Mouse (Mus musculus) lung, embryonic 14.5 days (tissue): ENCODE data around the gene Iqck. TPM values are rescaled to one million over a fixed set of nuclear protein-coding genes. Genes with fewer than 3 reads are reported as not detected.

Experiments
- ATAC-seq: fragments of 200-750 bp; cut with Nextera tagmentation; 2 replicates; pipeline ENCODE4 v1.8.0; 2017; ENCODE audit warnings: mild to moderate bottlenecking, moderate TSS enrichment, moderate library complexity; ENCODE audit not compliant: insufficient read depth
- DNase-seq: peaks from one replicate; pipeline ENCODE4 v3.0.0-alpha.2; 2015
- H3K27ac ChIP-seq: fragments of 300-500 bp; sonication (generic); 2 replicates; pipeline ENCODE4 v1.5.1; 2014; ENCODE audit warnings: low read depth, mild to moderate bottlenecking, moderate library complexity
- H3K27me3 ChIP-seq: fragments of 300-500 bp; sonication (generic); 2 replicates; pipeline ENCODE4 v1.6.1; 2014; ENCODE audit warnings: low read length, control low read depth; ENCODE audit not compliant: insufficient read depth
- H3K36me3 ChIP-seq: fragments of 300-500 bp; sonication (generic); 2 replicates; pipeline ENCODE4 v1.6.1; 2014; ENCODE audit warnings: control low read depth; ENCODE audit not compliant: insufficient read depth
- H3K4me1 ChIP-seq: fragments of 300-500 bp; sonication (generic); 2 replicates; pipeline ENCODE4 v1.6.1; 2014; ENCODE audit warnings: antibody characterized with exemption, control low read depth; ENCODE audit not compliant: insufficient read depth
- H3K4me2 ChIP-seq: fragments of 300-500 bp; sonication (generic); 2 replicates; pipeline ENCODE4 v1.6.1; 2014; ENCODE audit warnings: mild to moderate bottlenecking
- H3K4me3 ChIP-seq: fragments of 300-500 bp; sonication (generic); 2 replicates; pipeline ENCODE4 v1.5.1; 2014; ENCODE audit warnings: low read depth, low read length
- H3K9ac ChIP-seq: fragments of 300-500 bp; sonication (generic); 2 replicates; pipeline ENCODE4 v1.6.1; 2014
- H3K9me3 ChIP-seq: fragments of 300-500 bp; sonication (generic); 2 replicates; pipeline ENCODE4 v1.6.1; 2016; ENCODE audit warnings: low read depth, low read length, control low read depth
- CTCF ChIP-seq: IDR thresholded peaks from 2 replicates; pipeline ENCODE4 v1.5.1; 2016; ENCODE audit warnings: antibody characterized with exemption, low read depth
- WGBS: fragments of 180-500 bp; shearing (Covaris S2); extraction: QIAGEN DNeasy Blood & Tissue Kit; methylation state at CpG from one replicate; pipeline ENCODE4 v1.1.7; 2014; 5-methylcytosine and 5-hydroxymethylcytosine counted together
- polyA plus RNA-seq: library from polyadenylated mRNA; unstranded; fragments of >200 nt; fragmentation: Nextera tagmentation; extraction: Ambion mirVana; gene quantifications from 2 replicates; pipeline ENCODE4 v1.2.1, GENCODE M21; 2014

Gene Iqck
- polyA plus RNA-seq, 1 experiment from 2014 or later: 3.2 TPM

DNA sequence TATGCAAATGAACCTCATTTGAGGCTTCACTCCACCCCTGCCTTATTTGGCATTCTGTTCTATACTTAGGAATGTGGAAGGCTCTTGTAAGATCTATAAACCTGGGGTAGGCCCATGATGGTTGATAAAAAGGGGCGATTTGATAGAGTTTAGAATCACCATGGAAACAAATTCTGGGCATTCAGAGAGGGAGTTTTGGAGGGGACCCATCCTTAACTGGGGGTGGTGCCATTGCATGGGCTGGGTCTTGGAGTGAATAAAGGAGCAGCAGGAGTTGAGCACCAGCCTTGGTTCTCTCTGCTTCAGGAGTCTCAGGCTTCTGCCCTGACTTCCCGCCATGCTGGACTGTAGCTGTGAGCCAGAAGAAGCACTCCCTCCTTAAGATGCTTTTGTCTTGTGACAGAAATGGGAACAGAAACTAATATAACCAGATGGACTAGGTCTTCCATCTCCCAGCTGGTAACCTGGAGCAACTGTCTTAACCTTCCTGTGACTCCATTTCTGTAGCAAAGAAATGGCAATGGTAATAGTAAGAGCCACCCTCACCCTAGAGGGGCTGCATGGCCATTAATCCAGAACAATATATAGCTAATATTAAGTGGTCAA is 93.2 kb downstream of the Iqck start:
- TF ChIP-seq CTCF: no peak
- no peaks in the 10 kb centered on the region for H3K4me1 ChIP-seq
- H3K9ac ChIP-seq: no peak overlapping the region
- no peak overlapping the region for H3K27ac ChIP-seq
- WGBS: 66% methylated on average over 2 of the region's 2 CpGs
- DNase-seq (no peak), ATAC-seq (no peak)
- no peaks in the 10 kb centered on the region for H3K9me3 ChIP-seq
- H3K4me2 ChIP-seq: no peak overlapping the region
- H3K27me3 ChIP-seq: no peaks in the 10 kb centered on the region
- H3K36me3 ChIP-seq: no peaks in the 10 kb centered on the region
- no peak overlapping the region for H3K4me3 ChIP-seq

- ATAC-seq (no peak), DNase-seq (peak; percentile 50)
- no peaks in the 10 kb centered on the region for H3K4me1 ChIP-seq
- WGBS: 51% methylated on average over 7 of the region's 7 CpGs
- TF ChIP-seq CTCF: no peak
- no peaks in the 10 kb centered on the region for H3K27me3 ChIP-seq
- H3K4me3 ChIP-seq: no peak overlapping the region
- H3K36me3 ChIP-seq: no peaks in the 10 kb centered on the region
- no peak overlapping the region for H3K27ac ChIP-seq
- H3K9me3 ChIP-seq: no peaks in the 10 kb centered on the region
- H3K4me2 ChIP-seq: no peak overlapping the region
- H3K9ac ChIP-seq: no peak overlapping the region
Measured at GRCm38 (mm10) chr7:118949749-118950148, 94.2 kb downstream of the Iqck start.

- Histone ChIP-seq H3K4me2 (no peak overlapping the region), H3K9ac (no peak overlapping the region), H3K4me3 (no peak overlapping the region), H3K4me1 (peaks cover 3% of the 10 kb centered on the region; the same call in 1 of the 2 replicates), H3K9me3 (no peaks in the 10 kb centered on the region), H3K27ac (no peak overlapping the region), H3K36me3 (no peaks in the 10 kb centered on the region), H3K27me3 (no peaks in the 10 kb centered on the region)
- TF ChIP-seq CTCF: no peak
- 61% methylated on average over 11 of the region's 11 CpGs for WGBS
- DNase-seq: no peak
- ATAC-seq: no peak
Measured at GRCm38 (mm10) chr7:118953626-118954282, 98.2 kb downstream of the Iqck start.

DNA sequence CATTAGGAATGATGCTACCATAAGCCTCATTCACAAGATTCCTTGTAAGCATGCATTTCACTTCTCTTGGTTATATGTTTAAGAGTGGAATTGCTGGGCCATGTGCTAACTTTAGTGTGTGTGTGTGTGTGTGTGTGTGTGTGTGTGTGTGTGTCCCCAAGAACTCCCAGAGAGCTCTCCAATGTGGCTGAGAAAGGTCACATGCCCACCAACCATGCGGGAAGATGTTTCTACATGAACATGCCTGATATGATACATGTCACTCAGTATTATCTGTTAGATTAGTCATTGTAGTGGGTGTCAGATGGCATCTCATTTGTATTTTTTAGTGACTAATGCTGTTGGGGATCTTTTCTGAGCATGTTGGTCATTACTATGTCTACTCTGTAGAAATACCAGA is 99.4 kb downstream of the Iqck start:
- Histone ChIP-seq H3K27ac (no peak overlapping the region), H3K4me3 (no peak overlapping the region), H3K9me3 (no peaks in the 10 kb centered on the region), H3K4me2 (no peak overlapping the region), H3K27me3 (no peaks in the 10 kb centered on the region), H3K36me3 (no peaks in the 10 kb centered on the region), H3K9ac (no peak overlapping the region), H3K4me1 (peaks cover 3% of the 10 kb centered on the region; the same call in 1 of the 2 replicates)
- DNase-seq (no peak), ATAC-seq (no peak)
- no peak for TF ChIP-seq CTCF
- WGBS: 71% methylated on average over 1 of the region's 1 CpGs

DNA sequence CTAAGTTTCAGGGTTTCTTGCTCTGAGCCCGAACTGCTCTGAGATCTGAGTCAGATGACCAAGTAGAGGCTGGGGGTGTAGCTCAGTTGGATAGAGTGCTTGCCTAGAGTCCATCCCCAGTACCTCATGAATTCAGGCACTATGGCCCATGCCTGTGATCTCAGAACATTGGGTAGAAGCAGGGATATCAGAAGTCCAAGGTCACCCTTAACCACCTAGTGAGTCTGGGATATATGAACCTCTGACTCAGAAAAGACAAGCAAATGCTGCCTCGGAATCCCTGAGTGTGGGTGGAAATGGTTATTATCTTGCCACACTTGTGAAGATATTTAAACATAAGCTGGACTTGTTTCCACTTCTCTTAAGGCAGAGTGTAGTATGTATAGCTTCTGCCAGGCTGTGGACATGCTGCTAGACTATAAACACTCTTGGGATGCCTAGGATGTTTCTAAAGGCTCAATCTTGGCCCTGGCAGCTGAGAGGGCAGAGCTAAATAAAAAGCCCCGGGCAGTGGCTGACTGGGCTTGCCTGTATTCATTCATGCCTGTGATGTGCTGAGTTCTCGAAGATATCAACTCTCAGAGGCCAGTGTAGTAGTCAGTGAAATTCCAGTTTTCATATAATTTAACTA is 101.2 kb downstream of the Iqck start:
- ATAC-seq: no peak
- TF ChIP-seq CTCF: no peak
- H3K4me3 ChIP-seq: no peak overlapping the region
- 62% methylated on average over 4 of the region's 4 CpGs for WGBS
- peaks cover 3% of the 10 kb centered on the region; the same call in 1 of the 2 replicates for H3K4me1 ChIP-seq
- no peak for DNase-seq
- no peaks in the 10 kb centered on the region for H3K9me3 ChIP-seq
- no peak overlapping the region for H3K27ac ChIP-seq
- no peak overlapping the region for H3K9ac ChIP-seq
- H3K36me3 ChIP-seq: no peaks in the 10 kb centered on the region
- H3K4me2 ChIP-seq: no peak overlapping the region
- H3K27me3 ChIP-seq: no peaks in the 10 kb centered on the region

DNA sequence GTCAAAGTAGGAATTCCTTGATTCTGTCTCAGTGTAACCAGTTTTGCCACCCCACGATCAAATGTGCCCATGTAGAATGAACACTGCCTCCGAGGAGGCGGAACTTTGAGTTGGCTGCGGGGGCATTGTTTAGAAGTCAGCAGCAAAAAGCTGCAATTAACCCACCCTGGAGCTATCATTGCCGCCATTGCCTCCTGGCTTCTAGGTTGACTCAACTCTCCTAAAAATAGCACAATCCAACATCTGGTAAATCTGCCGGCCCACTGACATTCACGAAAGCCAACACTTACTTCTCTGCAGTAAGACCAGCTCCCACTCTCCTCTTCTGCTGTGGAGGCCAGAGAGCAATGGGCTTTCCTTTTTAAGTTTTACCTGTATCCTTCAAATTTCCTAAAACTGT is 103.7 kb downstream of the Iqck start:
- TF ChIP-seq CTCF: no peak
- no peak overlapping the region for H3K4me2 ChIP-seq
- H3K27me3 ChIP-seq: no peaks in the 10 kb centered on the region
- 63% methylated on average over 7 of the region's 7 CpGs for WGBS
- H3K9me3 ChIP-seq: no peaks in the 10 kb centered on the region
- no peaks in the 10 kb centered on the region for H3K36me3 ChIP-seq
- no peak overlapping the region for H3K4me3 ChIP-seq
- DNase-seq: no peak
- peaks cover 3% of the 10 kb centered on the region; the same call in 1 of the 2 replicates for H3K4me1 ChIP-seq
- no peak overlapping the region; the same call in 1 of the 2 replicates for H3K27ac ChIP-seq
- no peak for ATAC-seq
- no peak overlapping the region for H3K9ac ChIP-seq

GRCm38 (mm10) chr7:118964777-118965176 is 109.2 kb downstream of the Iqck start:
- TF ChIP-seq CTCF: no peak
- Histone ChIP-seq H3K9me3 (no peaks in the 10 kb centered on the region), H3K4me2 (no peak overlapping the region), H3K27ac (no peak overlapping the region), H3K4me3 (no peak overlapping the region), H3K36me3 (no peaks in the 10 kb centered on the region), H3K4me1 (no peaks in the 10 kb centered on the region), H3K9ac (no peak overlapping the region), H3K27me3 (no peaks in the 10 kb centered on the region)
- ATAC-seq: no peak
- 0% methylated on average over 3 of the region's 3 CpGs for WGBS
- DNase-seq: no peak
